ENCODE assay signal across 22 mouse cellular contexts in genomic region chr13:51197699-51198098, GRCm38 (mm10). TPM values are rescaled to one million over a fixed set of nuclear protein-coding genes. Genes with fewer than 3 reads are reported as not detected.
DNase-seq lines count a peak whose midpoint lies in the region; ATAC-seq and TF ChIP-seq lines count a peak whose summit lies in the region.
"Had no signal": no experiment of that assay in that cellular context is flagged by ENCODE, and none has a peak within 500 bp of the region (broad histone marks: within the 10 kb centered on the region; RNA-seq: fewer than 3 reads in every experiment).

No protein-coding gene starts in this region.

- no peaks in the 10 kb centered on the region for H3K36me3 ChIP-seq in embryonic facial prominence, embryonic 13.5 days
- H3K36me3 ChIP-seq in embryonic facial prominence, embryonic 10.5 days (replicated peaks) = no peaks in the 10 kb centered on the region
- H3K36me3 ChIP-seq in heart, postnatal 0 days (replicated peaks; ENCODE audit: control insufficient read depth, insufficient read depth, low read length) = no peaks in the 10 kb centered on the region
- H3K36me3 ChIP-seq in stomach, embryonic 15.5 days = no peaks in the 10 kb centered on the region
- no peaks in the 10 kb centered on the region for H3K36me3 ChIP-seq in limb, embryonic 10.5 days
- H3K36me3 ChIP-seq: embryonic facial prominence, embryonic 12.5 days; heart, embryonic 10.5 days; hindbrain, embryonic 15.5 days; limb, embryonic 12.5 days; liver, embryonic 12.5 days; midbrain, embryonic 12.5 days; neural tube, embryonic 13.5 days had no signal

- no peak overlapping the region for H3K4me3 ChIP-seq in embryonic facial prominence, embryonic 13.5 days
- H3K4me3 ChIP-seq in embryonic facial prominence, embryonic 10.5 days = no peak overlapping the region
- H3K4me3 ChIP-seq in heart, postnatal 0 days (ENCODE audit: low read depth, low read length) = no peak overlapping the region
- H3K4me3 ChIP-seq in layer of hippocampus, adult 2 months = no peak overlapping the region
- H3K4me3 ChIP-seq in stomach, embryonic 15.5 days (replicated peaks) = no peak overlapping the region
- H3K4me3 ChIP-seq in limb, embryonic 10.5 days = no peak overlapping the region
- H3K4me3 ChIP-seq: embryonic facial prominence, embryonic 12.5 days; heart, embryonic 10.5 days; hindbrain, embryonic 15.5 days; limb, embryonic 12.5 days; liver, embryonic 12.5 days; midbrain, embryonic 12.5 days; neural tube, embryonic 13.5 days had no signal

- no peak for TF ChIP-seq CTCF in heart, postnatal 0 days (IDR thresholded peaks at IDR 0.05; ENCODE audit: low read depth)
- TF ChIP-seq CTCF in layer of hippocampus, adult 2 months (conservative IDR thresholded peaks at IDR 0.05) = no peak

- DNase-seq in embryonic facial prominence, embryonic 10.5 days (ENCODE audit: low spot score) = no peak
- no peak for DNase-seq in heart, postnatal 0 days (ENCODE audit: low spot score)
- no peak for DNase-seq in heart, postnatal 14 days
- no peak for DNase-seq in layer of hippocampus, adult 2 months (ENCODE audit: low spot score in 2 of 2)
- DNase-seq in layer of hippocampus, adult 11-12 months (ENCODE audit: low spot score) = no peak
- no peak for DNase-seq in limb, embryonic 10.5 days (ENCODE audit: low spot score)
- DNase-seq: cerebellum, adult 9-11 months; lung, adult 2 months; thymus, adult 18-20 months; thymus, postnatal 4 days had no signal

- 85% methylated on average over 3 of the region's 3 CpGs for WGBS in embryonic facial prominence, embryonic 13.5 days
- 84% methylated on average over 3 of the region's 3 CpGs for WGBS in embryonic facial prominence, embryonic 10.5 days
- 74% methylated on average over 3 of the region's 3 CpGs for WGBS in heart, postnatal 0 days
- WGBS in stomach, embryonic 15.5 days = 71% methylated on average over 3 of the region's 3 CpGs
- WGBS in limb, embryonic 10.5 days = 89% methylated on average over 3 of the region's 3 CpGs

- intact Hi-C loops in heart, postnatal 14 days (cut with DNase I) = loop anchor here (5.0 kb wide), 1 partner anchor 235 kb away; no protein-coding TSS in a partner anchor

- no peak for TF ChIP-seq EP300 in heart, postnatal 0 days (IDR thresholded peaks at IDR 0.05; ENCODE audit: low read depth)

- H3K4me2 ChIP-seq in embryonic facial prominence, embryonic 13.5 days = no peak overlapping the region
- no peak overlapping the region for H3K4me2 ChIP-seq in heart, postnatal 0 days (ENCODE audit: low read depth, low read length)
- H3K4me2 ChIP-seq in stomach, embryonic 15.5 days = no peak overlapping the region
- H3K4me2 ChIP-seq: embryonic facial prominence, embryonic 12.5 days; hindbrain, embryonic 15.5 days; limb, embryonic 12.5 days; liver, embryonic 12.5 days; midbrain, embryonic 12.5 days; neural tube, embryonic 13.5 days had no signal

- peaks cover 7% of the 10 kb centered on the region; the same call in 1 of the 2 replicates for H3K4me1 ChIP-seq in embryonic facial prominence, embryonic 13.5 days
- no peaks in the 10 kb centered on the region for H3K4me1 ChIP-seq in embryonic facial prominence, embryonic 10.5 days
- H3K4me1 ChIP-seq in heart, postnatal 0 days (ENCODE audit: control insufficient read depth, insufficient read depth) = peaks cover 8% of the 10 kb centered on the region; the same call in 1 of the 2 replicates
- no peaks in the 10 kb centered on the region for H3K4me1 ChIP-seq in stomach, embryonic 15.5 days
- no peaks in the 10 kb centered on the region for H3K4me1 ChIP-seq in limb, embryonic 10.5 days
- H3K4me1 ChIP-seq: embryonic facial prominence, embryonic 12.5 days; heart, embryonic 10.5 days; hindbrain, embryonic 15.5 days; liver, embryonic 12.5 days; midbrain, embryonic 12.5 days; neural tube, embryonic 13.5 days had no signal

- no peaks in the 10 kb centered on the region for H3K9me3 ChIP-seq in embryonic facial prominence, embryonic 13.5 days
- peaks cover 5% of the 10 kb centered on the region; the same call in 1 of the 2 replicates for H3K9me3 ChIP-seq in embryonic facial prominence, embryonic 10.5 days
- H3K9me3 ChIP-seq in heart, postnatal 0 days (replicated peaks; ENCODE audit: control insufficient read depth, low read length) = no peaks in the 10 kb centered on the region
- H3K9me3 ChIP-seq in stomach, embryonic 15.5 days = no peaks in the 10 kb centered on the region
- no peaks in the 10 kb centered on the region for H3K9me3 ChIP-seq in limb, embryonic 10.5 days (replicated peaks)
- H3K9me3 ChIP-seq: embryonic facial prominence, embryonic 12.5 days; heart, embryonic 10.5 days; liver, embryonic 12.5 days; midbrain, embryonic 12.5 days; neural tube, embryonic 13.5 days had no signal

- H3K27me3 ChIP-seq in embryonic facial prominence, embryonic 13.5 days = no peaks in the 10 kb centered on the region
- H3K27me3 ChIP-seq in embryonic facial prominence, embryonic 10.5 days (replicated peaks; ENCODE audit: low read depth, poor library complexity, severe bottlenecking) = peaks cover 12% of the 10 kb centered on the region; the same call in 1 of the 2 replicates
- no peaks in the 10 kb centered on the region for H3K27me3 ChIP-seq in heart, postnatal 0 days (ENCODE audit: control insufficient read depth, insufficient read depth, low read length)
- H3K27me3 ChIP-seq in stomach, embryonic 15.5 days (replicated peaks) = no peaks in the 10 kb centered on the region
- no peaks in the 10 kb centered on the region for H3K27me3 ChIP-seq in limb, embryonic 10.5 days (ENCODE audit: low read depth, poor library complexity, severe bottlenecking)
- H3K27me3 ChIP-seq: embryonic facial prominence, embryonic 12.5 days; limb, embryonic 12.5 days; liver, embryonic 12.5 days; neural tube, embryonic 13.5 days; Patski had no signal

- H3K27ac ChIP-seq in embryonic facial prominence, embryonic 13.5 days = peak overlapping the region; percentile 55; the same call in 1 of the 2 replicates
- H3K27ac ChIP-seq in embryonic facial prominence, embryonic 10.5 days (replicated peaks) = no peak overlapping the region
- peak overlapping the region; percentile 30; the same call in 1 of the 2 replicates for H3K27ac ChIP-seq in heart, postnatal 0 days (ENCODE audit: low read depth)
- peak overlapping the region; percentile 48; the same call in 1 of the 2 replicates for H3K27ac ChIP-seq in layer of hippocampus, adult 2 months
- peak overlapping the region; percentile 24; the same call in 1 of the 2 replicates for H3K27ac ChIP-seq in stomach, embryonic 15.5 days
- H3K27ac ChIP-seq in limb, embryonic 10.5 days = no peak overlapping the region
- H3K27ac ChIP-seq: embryonic facial prominence, embryonic 12.5 days; heart, embryonic 10.5 days; hindbrain, embryonic 15.5 days; limb, embryonic 12.5 days; liver, embryonic 12.5 days; midbrain, embryonic 12.5 days; neural tube, embryonic 13.5 days had no signal

- ATAC-seq in embryonic facial prominence, embryonic 13.5 days (ENCODE audit: insufficient number of reproducible peaks, insufficient read depth, low FRiP score, low TSS enrichment, low read depth) = no peak
- no peak for ATAC-seq in heart, postnatal 0 days (ENCODE audit: insufficient read depth, low read depth)
- no peak for ATAC-seq in stomach, embryonic 15.5 days (ENCODE audit: insufficient read depth, low FRiP score, low read depth)
- ATAC-seq: CD4-positive, CD25-positive, alpha-beta regulatory T cell, adult 4 months; forebrain, embryonic 16.5 days; liver, embryonic 12.5 days; Patski had no signal

- no peak overlapping the region for H3K9ac ChIP-seq in embryonic facial prominence, embryonic 13.5 days
- no peak overlapping the region for H3K9ac ChIP-seq in heart, postnatal 0 days (replicated peaks; ENCODE audit: low read depth, low read length)
- H3K9ac ChIP-seq in stomach, embryonic 15.5 days = no peak overlapping the region
- H3K9ac ChIP-seq: embryonic facial prominence, embryonic 12.5 days; hindbrain, embryonic 15.5 days; limb, embryonic 12.5 days; liver, embryonic 12.5 days; midbrain, embryonic 12.5 days; neural tube, embryonic 13.5 days had no signal

RNA-seq across cellular contexts. Expression of gene Nxnl2, which starts 26.9 kb away (rescaled TPM):
- polyA plus RNA-seq in embryonic facial prominence, embryonic 13.5 days (2015; fragmentation: Nextera tagmentation; extraction: Ambion mirVana) = 5.8 and 6.0 TPM in 2 replicates
- polyA plus RNA-seq in embryonic facial prominence, embryonic 10.5 days (2016; fragmentation: Nextera tagmentation; extraction: Ambion mirVana) = 0.33 and 0.67 TPM in 2 replicates
- 1.1 and 3.5 TPM in 2 replicates for total RNA-seq in heart, postnatal 0 days (2014; rRNA removed; ENCODE audit: low replicate concordance)
- 1.1 TPM in 2 replicates for polyA plus RNA-seq in heart, postnatal 0 days (2015; fragmentation: Nextera tagmentation; extraction: Ambion mirVana)
- 1 to 10 TPM; 1.1 to 1.4 TPM for total RNA-seq in heart, postnatal 14 days (2021)
- total RNA-seq in layer of hippocampus, adult 2 months (2021) = under 1 TPM in 1 of 2 experiments, not detected in 1; 0.31 TPM
- polyA plus RNA-seq in stomach, embryonic 15.5 days (2015; fragmentation: Nextera tagmentation; extraction: Ambion mirVana) = 1.5 and 1.6 TPM in 2 replicates
- 0.75 and 2.0 TPM in 2 replicates for polyA plus RNA-seq in limb, embryonic 10.5 days (2016; fragmentation: Nextera tagmentation; extraction: Ambion mirVana)

Comparison
In these comparisons a context has a peak if more than half of its experiments do, and no peak if none do; other contexts are left out.
1. H3K27ac ChIP-seq: peak in embryonic facial prominence, embryonic 13.5 days (single experiment), heart, postnatal 0 days (single experiment), layer of hippocampus, adult 2 months (single experiment) and stomach, embryonic 15.5 days (single experiment); none in embryonic facial prominence, embryonic 10.5 days (single experiment) and limb, embryonic 10.5 days (single experiment).